Mouse (Mus musculus): ENCODE measurements around the gene Hist1h3b. TPM values are rescaled to one million over a fixed set of nuclear protein-coding genes. Genes with fewer than 3 reads are reported as not detected.

The Hist1h3b gene
- total RNA-seq, 2 experiments from 2014 or later, result 7.6 to 9.4 TPM

- DNase-seq (ENCODE audit: low spot score in 2 of 2), result peak; percentile 47 to 58
These were observed 20.7 kb downstream of the Hist1h3b start for GRCm38 (mm10) chr13:23772561-23773313.

DNA sequence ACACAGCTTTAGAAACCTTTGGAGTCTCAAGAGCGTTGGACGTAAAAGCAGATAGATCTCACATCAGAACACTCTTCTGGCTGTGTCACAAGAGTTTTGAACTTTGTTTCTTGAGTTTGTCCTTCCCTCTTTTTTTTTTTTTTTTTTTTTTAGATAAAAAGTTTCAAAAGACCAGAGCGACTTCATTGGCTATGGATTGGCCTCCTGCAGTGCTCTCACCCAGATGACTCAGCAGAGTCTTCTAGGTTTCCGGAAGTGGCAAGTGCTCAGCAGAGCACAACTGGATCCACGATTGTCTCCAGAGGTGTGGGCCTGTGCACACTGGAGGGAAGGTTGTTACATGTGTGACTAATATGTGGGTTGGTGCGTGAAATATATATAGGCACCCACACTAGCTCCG, 26.3 kb downstream of the Hist1h3b start:
- no peak for DNase-seq (ENCODE audit: low spot score in 2 of 2)

DNA sequence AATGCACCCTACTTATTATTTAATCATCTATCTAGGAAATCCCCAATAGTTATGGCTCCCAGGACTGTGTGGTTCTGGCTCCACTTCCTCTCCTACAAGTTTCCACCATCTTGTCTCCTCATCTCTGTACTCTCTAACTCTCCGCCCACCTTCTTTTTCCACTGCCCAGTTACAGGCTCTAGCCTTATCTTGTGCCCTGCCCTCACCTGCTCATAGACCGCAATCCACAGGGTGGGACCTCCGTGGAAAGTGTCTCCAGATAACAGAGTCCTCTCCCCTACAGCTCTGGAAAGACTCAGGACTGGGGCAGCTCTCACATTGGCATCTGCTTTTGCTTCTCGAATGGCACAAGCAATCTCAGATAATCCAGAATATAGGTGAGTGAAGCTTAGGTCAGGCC, 27.0 kb downstream of the Hist1h3b start:
- no peak for DNase-seq (ENCODE audit: low spot score in 2 of 2)

GRCm38 (mm10) chr13:23792520-23792919, 40.5 kb downstream of the Hist1h3b start:
- peak; percentile 19 to 70 for DNase-seq (ENCODE audit: low spot score in 2 of 2)

DNA sequence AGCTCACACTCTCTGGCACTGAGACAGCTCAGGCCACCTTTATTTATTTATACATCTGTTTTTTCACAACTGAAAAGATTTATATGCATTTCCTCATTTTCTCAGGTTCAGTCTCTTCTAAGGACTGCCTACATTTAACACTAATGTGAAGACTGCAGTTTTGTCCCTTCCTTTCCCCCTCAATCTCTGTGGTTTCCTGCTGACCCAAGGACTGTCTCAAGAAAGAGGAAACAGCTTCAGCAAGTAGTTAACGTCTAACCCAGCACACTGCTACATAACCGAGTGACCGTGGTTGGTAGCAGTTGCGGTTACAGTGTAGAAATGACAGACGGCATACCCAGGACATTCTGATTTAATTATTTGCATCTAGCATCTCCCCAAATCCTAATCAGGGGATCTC, 47.3 kb downstream of the Hist1h3b start:
- DNase-seq (ENCODE audit: low spot score in 2 of 2), result no peak

Small RNA genes lying within 50 kb of the gene (microRNA-seq; reads per million reads assigned to microRNA genes)
- 0 reads per million in 2 experiments for gene Gm44314
- 0 reads per million in 2 experiments for gene Gm44484

Other genes with a start within 250 kb of the Hist1h3b start
- 100 to 1,000 TPM; 331 to 357 TPM for gene Hist1h4h, start 221.2 kb upstream of the Hist1h3b start, total RNA-seq (2021)
- gene Hist1h2af, start 218.4 kb upstream of the Hist1h3b start, total RNA-seq (2021), result 1 to 10 TPM in 1 of 2 experiments, not detected in 1; 3.0 TPM
- gene Hist1h3g, start 216.8 kb upstream of the Hist1h3b start, total RNA-seq (2021), result 1 to 10 TPM; 2.1 to 4.9 TPM
- gene Hist1h2bh, start 208.9 kb upstream of the Hist1h3b start, total RNA-seq (2021), result under 1 TPM; 0.43 to 0.54 TPM
- 10 to 100 TPM; 15.1 to 16.5 TPM for gene Hist1h3f, start 208.2 kb upstream of the Hist1h3b start, total RNA-seq (2021)
- gene Hist1h4f, start 200.6 kb upstream of the Hist1h3b start, total RNA-seq (2021), result 100 to 1,000 TPM; 135 to 161 TPM
- 1 to 10 TPM; 3.1 to 4.0 TPM for gene Hist1h1d, start 199.0 kb upstream of the Hist1h3b start, total RNA-seq (2021)
- gene Hist1h3e, start 189.9 kb upstream of the Hist1h3b start, total RNA-seq (2021), result 10 to 100 TPM; 39.8 to 44.6 TPM
- gene Hist1h2ae, start 181.0 kb upstream of the Hist1h3b start, total RNA-seq (2021), result 1 to 10 TPM; 3.9 to 8.2 TPM
- gene Hist1h2bg, start 180.9 kb upstream of the Hist1h3b start, total RNA-seq (2021), result 10 to 100 TPM; 58.3 to 66.2 TPM
- gene Hist1h2bf, start 178.1 kb upstream of the Hist1h3b start, total RNA-seq (2021), result 10 to 100 TPM; 24.1 to 24.2 TPM
- gene Hist1h2ad, start 177.9 kb upstream of the Hist1h3b start, total RNA-seq (2021), result 1 to 10 TPM; 3.8 to 7.1 TPM
- 10 to 100 TPM; 11.8 to 13.6 TPM for gene Hist1h3d, start 176.5 kb upstream of the Hist1h3b start, total RNA-seq (2021)
- 100 to 1,000 TPM; 152 to 153 TPM for gene Hist1h4d, start 170.7 kb upstream of the Hist1h3b start, total RNA-seq (2021)
- 10 to 100 TPM; 10.2 to 11.3 TPM for gene Hist1h2be, start 131.1 kb upstream of the Hist1h3b start, total RNA-seq (2021)
- 10 to 100 TPM; 41.8 to 45.0 TPM for gene Hist1h1e, start 129.7 kb upstream of the Hist1h3b start, total RNA-seq (2021)
- 1 to 10 TPM; 2.3 to 3.4 TPM for gene Hist1h2ac, start 68.3 kb upstream of the Hist1h3b start, total RNA-seq (2021)
- gene Hist1h2bc, start 68.1 kb upstream of the Hist1h3b start, total RNA-seq (2021), result 10 to 100 TPM; 53.5 to 63.1 TPM
- not detected for gene Hist1h1t, start 56.5 kb upstream of the Hist1h3b start, total RNA-seq (2021)
- 100 to 1,000 TPM; 104 to 112 TPM for gene Hist1h4c, start 53.8 kb upstream of the Hist1h3b start, total RNA-seq (2021)
- 1 to 10 TPM; 4.1 to 4.2 TPM for gene Hfe, start 41.4 kb upstream of the Hist1h3b start, total RNA-seq (2021)
- 10 to 100 TPM; 47.0 to 47.3 TPM for gene Hist1h1c, start 13.5 kb upstream of the Hist1h3b start, total RNA-seq (2021)
- gene Hist1h3c, start 6.7 kb upstream of the Hist1h3b start, total RNA-seq (2021), result under 1 TPM; 0.62 to 0.63 TPM
- 10 to 100 TPM; 15.7 to 19.5 TPM for gene Hist1h2bb, start 5.5 kb upstream of the Hist1h3b start, total RNA-seq (2021)
- 10 to 100 TPM; 28.1 to 35.2 TPM for gene Hist1h2ab, start 1.1 kb upstream of the Hist1h3b start, total RNA-seq (2021)
- 10 to 100 TPM; 73.0 to 74.7 TPM for gene Hist1h4b, start 4.7 kb downstream of the Hist1h3b start, total RNA-seq (2021)
- gene Hist1h4a, start 9.0 kb downstream of the Hist1h3b start, total RNA-seq (2021), result 10 to 100 TPM; 42.9 to 49.4 TPM
- 10 to 100 TPM; 27.5 to 33.9 TPM for gene Hist1h3a, start 10.1 kb downstream of the Hist1h3b start, total RNA-seq (2021)
- gene Hist1h1a, start 11.4 kb downstream of the Hist1h3b start, total RNA-seq (2021), result 10 to 100 TPM; 15.7 to 16.5 TPM
- gene Trim38, start 17.6 kb downstream of the Hist1h3b start, total RNA-seq (2021), result not detected
- not detected for gene Slc17a2, start 54.7 kb downstream of the Hist1h3b start, total RNA-seq (2021)
- gene Slc17a3, start 87.2 kb downstream of the Hist1h3b start, total RNA-seq (2021), result not detected
- gene Slc17a1, start 115.5 kb downstream of the Hist1h3b start, total RNA-seq (2021), result not detected
- gene Slc17a4, start 162.7 kb downstream of the Hist1h3b start, total RNA-seq (2021), result not detected
- gene Hist1h2ba, start 181.9 kb downstream of the Hist1h3b start, total RNA-seq (2021), result not detected
- not detected for gene Hist1h2aa, start 182.2 kb downstream of the Hist1h3b start, total RNA-seq (2021)
- 1 to 10 TPM; 1.7 to 3.6 TPM for gene Scgn, start 238.9 kb downstream of the Hist1h3b start, total RNA-seq (2021)